In the genomic region with DNA sequence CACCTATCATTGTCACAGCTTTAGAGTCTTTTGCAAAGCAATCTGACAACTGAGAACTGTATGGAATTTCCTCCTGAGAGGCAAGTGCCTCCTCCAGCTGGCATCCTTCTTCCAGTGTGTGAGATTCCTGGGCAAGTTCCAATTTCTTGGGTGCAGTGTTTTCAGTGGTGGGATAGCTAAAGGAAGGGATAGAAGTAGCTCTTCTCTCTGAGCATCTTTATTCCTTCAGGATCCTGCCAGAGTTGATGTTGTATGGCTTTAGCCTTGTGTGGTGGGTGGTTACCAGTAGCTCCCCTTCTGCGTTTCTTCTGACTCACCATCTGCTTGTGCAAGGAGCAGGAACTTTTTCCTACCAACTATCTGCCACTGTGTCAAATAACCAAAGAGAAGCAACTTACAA, we compare ENCODE assay signal across 11 mouse cellular contexts. TPM values are rescaled to one million over a fixed set of nuclear protein-coding genes. Genes with fewer than 3 reads are reported as not detected.
DNase-seq lines count a peak whose midpoint lies in the region; ATAC-seq lines count a peak whose summit lies in the region.
"Had no signal": no experiment of that assay in that cellular context is flagged by ENCODE, and none has a peak within 500 bp of the region (broad histone marks: within the 10 kb centered on the region; RNA-seq: fewer than 3 reads in every experiment).

No protein-coding gene starts in this region.

- intact Hi-C loops in left cerebral cortex, postnatal 4 days (cut with DNase I) = no loop called here
- intact Hi-C loops in left cerebral cortex, postnatal 14 days (cut with DNase I) = no loop called here

- no peak for DNase-seq in frontal cortex, postnatal 10 days (ENCODE audit: low spot score in 2 of 2)
- peak; percentile 33 for DNase-seq in left cerebral cortex, adult 11 months (ENCODE audit: low spot score)
- no peak for DNase-seq in left cerebral cortex, postnatal 4 days
- DNase-seq in brain, adult 2 months (ENCODE audit: low read depth, low spot score) = peak; percentile 79
- DNase-seq in left cerebral cortex, postnatal 14 days (ENCODE audit: low spot score in 2 of 2) = peak; percentile 33 to 48
- no peak for DNase-seq in c-Kit-positive CD71-positive TER-119-positive erythroid progenitor cells, embryonic 14.5 days (ENCODE audit: low spot score)
- no peak for DNase-seq in urinary bladder, postnatal 36 days (ENCODE audit: low spot score in 2 of 2)
- DNase-seq: cerebellum, adult 9-11 months; gastrocnemius, adult 2 months; thymus, postnatal 4 days had no signal

- peak; percentile 94 for ATAC-seq in frontal cortex, adult (ENCODE audit: low TSS enrichment)

RNA-seq across cellular contexts. Expression of gene Rin2, which starts 9.1 kb away (rescaled TPM):
- 10 to 100 TPM; 12.8 to 16.7 TPM for total RNA-seq in left cerebral cortex, postnatal 4 days (2021)
- total RNA-seq in left cerebral cortex, postnatal 14 days (2021) = 10 to 100 TPM; 19.3 to 27.7 TPM

Comparison
In these comparisons a context has a peak if more than half of its experiments do, and no peak if none do; other contexts are left out.
1. DNase-seq: peak in left cerebral cortex, adult 11 months (single experiment), brain, adult 2 months (single experiment) and left cerebral cortex, postnatal 14 days (2 of 2); none in frontal cortex, postnatal 10 days (0 of 2), left cerebral cortex, postnatal 4 days (single experiment), c-Kit-positive CD71-positive TER-119-positive erythroid progenitor cells, embryonic 14.5 days (single experiment) and urinary bladder, postnatal 36 days (0 of 2).